Mouse (Mus musculus) large intestine, adult 2 months (tissue): Measurements from ENCODE around the gene Actrt3. TPM values are rescaled to one million over a fixed set of nuclear protein-coding genes. Genes with fewer than 3 reads are reported as not detected.

ENCODE experiments used
- DNase-seq: peaks from one replicate; pipeline ENCODE4 v3.0.0-alpha.2; 2012; ENCODE audit warnings: low read depth, low spot score
- WGBS: fragments of 180-500 bp; shearing (Covaris S2); methylation state at CpG from one replicate; pipeline ENCODE4 v1.1.7; 2018; 5-methylcytosine and 5-hydroxymethylcytosine counted together
- polyA plus RNA-seq: library from polyadenylated mRNA; depleted of rRNA; stranded (reverse); fragments of >200 nt; gene quantifications from 2 replicates; pipeline ENCODE4 v1.2.3, GENCODE M21; 2012; rRNA removed

Gene Actrt3
- polyA plus RNA-seq: 0.11 TPM in 1 of 2 replicates, not detected in the other

GRCm38 (mm10) chr3:30599711-30600545 lies at the start of gene Actrt3:
Gene Actrt3 (minus strand): TSS chr3:30599939.
- no peak for DNase-seq
- 4% methylated on average over 32 of the region's 32 CpGs for WGBS

GRCm38 (mm10) chr3:30648466-30648865 lies 48.7 kb upstream of the Actrt3 start:
- DNase-seq: no peak
- 88% methylated on average over 2 of the region's 2 CpGs for WGBS

- DNase-seq: peak; percentile 16
- 8% methylated on average over 25 of the region's 25 CpGs for WGBS
These were observed 47.8 kb upstream of the Actrt3 start, which contains the start of gene Lrrc34 for GRCm38 (mm10) chr3:30647440-30648090. Gene Lrrc34 (minus strand): TSS chr3:30647869.

- WGBS: 47% methylated on average over 8 of the region's 8 CpGs
- DNase-seq: no peak
These were observed 47.0 kb upstream of the Actrt3 start for GRCm38 (mm10) chr3:30646761-30647160.

GRCm38 (mm10) chr3:30644207-30644606 lies 44.5 kb upstream of the Actrt3 start, which contains the start of gene Lrriq4:
Gene Lrriq4 (plus strand): TSS chr3:30644507.
- DNase-seq: no peak
- WGBS: 67% methylated on average over 2 of the region's 2 CpGs

- WGBS: 80% methylated on average over 4 of the region's 4 CpGs
- DNase-seq: no peak
These were observed 35.9 kb upstream of the Actrt3 start for GRCm38 (mm10) chr3:30635629-30636028.

- DNase-seq: no peak
- WGBS: 62% methylated on average over 3 of the region's 3 CpGs
These were observed 33.9 kb upstream of the Actrt3 start for GRCm38 (mm10) chr3:30633681-30634080.

- 69% methylated on average over 8 of the region's 8 CpGs for WGBS
- DNase-seq: no peak
These were observed 20.4 kb upstream of the Actrt3 start for GRCm38 (mm10) chr3:30620132-30620531.

GRCm38 (mm10) chr3:30610930-30611329 lies 11.2 kb upstream of the Actrt3 start:
- 93% methylated on average over 4 of the region's 4 CpGs for WGBS
- no peak for DNase-seq

GRCm38 (mm10) chr3:30608999-30609398 lies 9.3 kb upstream of the Actrt3 start:
- 26% methylated on average over 3 of the region's 3 CpGs for WGBS
- no peak for DNase-seq

GRCm38 (mm10) chr3:30603256-30603655 lies 3.5 kb upstream of the Actrt3 start:
- DNase-seq: no peak
- 21% methylated on average over 10 of the region's 10 CpGs for WGBS

- no peak for DNase-seq
- under 1% methylated on average over 27 of the region's 27 CpGs for WGBS
These were observed 3.0 kb upstream of the Actrt3 start for GRCm38 (mm10) chr3:30602740-30603098.

GRCm38 (mm10) chr3:30602065-30602739 lies 2.5 kb upstream of the Actrt3 start, which contains the start of gene Mynn:
Gene Mynn (plus strand): TSS chr3:30602065.
- WGBS: under 1% methylated on average over 40 of the region's 40 CpGs
- peak; percentile 95 for DNase-seq

GRCm38 (mm10) chr3:30601610-30602064 lies 1.9 kb upstream of the Actrt3 start:
- no peak for DNase-seq
- WGBS: under 1% methylated on average over 13 of the region's 13 CpGs

- DNase-seq: peak; percentile 75
- WGBS: under 1% methylated on average over 17 of the region's 17 CpGs
These were observed 1.4 kb upstream of the Actrt3 start for GRCm38 (mm10) chr3:30601175-30601574.

GRCm38 (mm10) chr3:30600717-30601116 lies 978 bp upstream of the Actrt3 start:
- no peak for DNase-seq

GRCm38 (mm10) chr3:30597271-30597670 lies 2.5 kb downstream of the Actrt3 start:
- no peak for DNase-seq
- 78% methylated on average over 7 of the region's 7 CpGs for WGBS

More at GRCm38 (mm10) chr3:30600717-30601116, 978 bp upstream of the Actrt3 start:
- 2% methylated on average over 14 of the region's 14 CpGs for WGBS

GRCm38 (mm10) chr3:30595111-30595832 lies 4.5 kb downstream of the Actrt3 start:
- WGBS: under 1% methylated on average over 62 of the region's 62 CpGs
- no peak for DNase-seq

- no peak for DNase-seq
- WGBS: 59% methylated on average over 4 of the region's 4 CpGs
These were observed 5.8 kb downstream of the Actrt3 start for GRCm38 (mm10) chr3:30593719-30594485.
